Mouse (Mus musculus): ENCODE measurements around the gene Chit1.

Chit1 gene

DNA sequence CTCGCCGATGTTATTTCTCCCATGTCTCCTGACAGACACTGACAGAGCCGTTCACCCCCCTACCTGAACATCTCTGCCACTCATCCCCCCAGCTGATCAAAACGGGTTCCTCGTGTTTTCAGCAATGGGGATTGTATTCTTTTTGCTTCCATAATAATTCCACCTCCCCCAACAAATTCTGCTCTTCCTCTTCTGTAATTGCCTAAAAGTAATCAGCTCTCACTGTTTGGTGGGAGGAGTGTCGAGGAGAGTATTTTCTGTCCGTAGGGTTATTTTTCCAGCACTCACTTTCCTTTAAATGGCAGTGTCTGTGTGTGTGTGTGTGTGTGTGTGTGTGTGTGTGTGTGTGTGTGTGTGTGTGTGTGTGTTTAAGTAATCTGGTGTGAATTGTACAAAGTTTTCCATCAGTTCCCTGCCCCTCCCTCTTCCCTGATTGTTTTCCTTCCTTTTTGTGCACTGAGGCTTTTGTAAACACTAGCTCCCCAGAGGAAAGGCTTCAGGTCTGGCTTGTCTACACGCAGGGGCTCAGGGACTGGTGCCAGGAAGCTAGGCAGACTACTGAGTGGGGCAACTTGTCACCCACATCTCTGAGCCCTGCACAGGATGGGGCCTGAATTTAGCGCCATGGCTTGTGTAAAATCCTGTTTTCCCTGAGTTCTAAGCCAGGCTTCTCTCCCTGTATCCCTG lies 31.4 kb upstream of the Chit1 start:
- DNase-seq: peak; percentile 75

DNA sequence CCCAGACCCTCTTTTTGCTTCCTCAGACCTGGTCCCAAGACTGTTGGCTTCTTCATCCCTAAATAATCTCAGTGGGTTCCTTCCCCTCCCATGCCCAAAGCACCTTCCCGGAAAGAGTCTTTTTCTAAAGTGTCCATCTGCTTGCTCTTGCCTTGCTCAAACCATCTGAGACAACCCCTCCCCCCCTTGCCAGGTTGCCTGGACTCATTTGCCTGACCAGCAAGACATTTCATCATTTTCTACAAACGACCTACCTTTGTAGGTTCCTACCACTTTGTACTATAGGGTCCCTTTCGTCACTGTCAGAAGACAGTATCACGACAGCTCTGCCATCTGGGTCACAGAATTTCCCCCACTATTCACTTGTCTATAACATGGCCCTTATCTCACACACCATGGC lies 30.6 kb upstream of the Chit1 start:
- no peak for DNase-seq

DNA sequence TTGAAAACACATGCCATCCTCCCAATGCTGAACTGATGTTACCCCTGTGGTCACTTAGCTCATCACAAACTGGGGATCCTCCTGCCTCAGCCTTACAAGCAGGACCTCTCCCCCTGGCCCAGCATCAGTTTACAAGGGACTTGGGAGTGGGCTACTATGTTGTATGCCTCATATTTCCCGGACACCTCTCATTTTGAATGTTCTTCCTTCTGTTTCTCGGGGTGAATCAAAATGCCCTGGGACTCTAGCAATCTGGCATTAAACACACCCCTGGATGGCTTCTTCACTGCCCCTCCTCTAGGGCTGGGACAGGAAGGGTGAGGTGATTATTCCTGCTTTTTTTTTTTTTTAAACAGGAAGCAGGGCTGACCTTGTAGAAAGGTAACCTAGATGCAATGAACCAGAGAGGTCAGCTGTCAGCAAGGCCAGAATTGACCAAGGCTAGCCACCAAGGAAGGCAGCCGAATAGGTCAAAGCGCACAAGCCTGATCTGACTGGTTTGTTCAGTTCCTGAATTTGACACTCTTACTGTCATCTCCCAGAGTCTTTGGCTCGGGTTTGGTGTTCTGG lies 30.1 kb upstream of the Chit1 start:
- DNase-seq: no peak

DNA sequence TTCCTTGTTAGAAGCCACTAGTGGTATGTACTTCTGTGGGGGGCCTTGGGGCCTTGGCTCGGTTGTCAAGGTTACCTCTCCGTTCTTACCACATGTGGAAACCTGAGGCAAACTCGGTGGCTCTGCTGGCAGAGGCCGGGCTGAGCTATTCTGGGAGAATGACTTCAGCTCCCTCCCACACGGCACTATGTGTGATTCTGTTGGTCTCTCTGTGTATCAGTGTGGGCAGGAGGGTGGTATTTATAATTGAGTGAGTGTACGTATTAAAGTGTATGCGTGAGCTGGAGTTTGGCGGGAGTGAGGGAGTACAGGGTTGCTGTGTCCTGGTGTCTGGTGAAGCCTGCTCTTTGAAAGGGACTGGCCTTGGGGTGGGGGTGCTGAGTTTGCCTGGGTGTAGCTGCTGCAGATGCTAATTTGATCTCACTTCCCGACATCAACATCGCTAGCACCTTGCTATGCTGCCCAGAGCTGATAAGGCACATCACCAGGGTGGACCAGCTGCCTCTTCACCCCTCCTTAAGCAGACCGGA lies 28.0 kb upstream of the Chit1 start:
- no peak for DNase-seq

DNA sequence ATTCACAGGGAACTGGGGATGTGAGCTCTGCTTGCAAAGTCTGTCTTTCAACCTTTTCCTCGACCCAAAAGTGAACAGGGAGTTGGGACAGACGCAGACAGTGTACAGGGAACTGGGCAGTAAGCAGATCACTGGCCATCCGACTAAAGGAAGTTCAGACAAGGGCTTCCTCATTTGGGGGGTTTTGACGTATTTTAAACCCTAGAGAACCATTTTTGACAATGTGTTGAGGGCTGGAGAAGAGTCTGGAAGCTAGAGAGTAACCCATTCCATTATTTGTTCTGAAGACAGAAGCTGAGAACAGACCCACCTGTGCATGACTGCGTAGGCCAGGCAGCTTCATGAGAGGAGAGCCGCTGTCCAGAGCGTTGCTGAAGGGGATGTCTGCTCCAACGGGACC lies 27.4 kb upstream of the Chit1 start:
- DNase-seq: no peak

DNA sequence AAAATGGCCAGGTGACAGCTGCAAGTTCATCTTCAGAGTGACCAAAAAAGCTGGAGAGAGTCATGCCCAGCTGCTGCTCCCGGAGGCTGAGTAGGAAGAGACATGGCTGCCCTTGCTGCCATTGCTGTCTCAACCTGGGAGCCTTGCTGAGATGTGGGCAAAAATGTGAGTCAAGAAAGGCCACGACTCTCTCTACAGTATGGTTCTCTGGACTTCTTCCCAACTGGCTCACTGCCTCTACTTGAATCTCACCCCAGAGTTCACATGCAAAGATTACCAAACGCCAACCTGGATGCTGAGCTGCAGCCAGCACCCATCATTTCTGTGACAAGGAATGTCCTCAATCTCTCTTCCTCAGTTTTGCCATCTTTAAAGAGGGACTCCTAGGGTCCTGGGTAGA lies 26.9 kb upstream of the Chit1 start:
- DNase-seq: no peak

DNA sequence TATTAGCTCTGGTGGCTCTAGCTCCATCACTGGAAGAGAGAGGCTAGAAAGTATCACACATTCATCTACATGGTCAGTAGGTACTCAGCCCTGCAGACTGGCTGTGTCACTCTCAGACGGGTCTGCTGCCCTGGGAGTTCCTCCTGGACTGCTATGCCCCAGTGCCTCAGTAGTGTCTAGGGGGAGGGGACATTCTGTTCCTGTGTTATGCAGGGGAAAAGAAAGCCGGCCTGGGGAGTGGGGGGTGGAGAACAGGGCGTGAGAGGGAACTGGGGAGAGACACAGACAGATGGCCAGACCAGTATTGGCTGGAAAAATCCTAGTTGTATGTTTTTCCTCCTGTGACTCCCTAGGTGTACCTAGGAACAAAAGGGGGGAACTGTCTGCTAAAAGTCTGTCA lies 25.0 kb upstream of the Chit1 start:
- DNase-seq: no peak

DNA sequence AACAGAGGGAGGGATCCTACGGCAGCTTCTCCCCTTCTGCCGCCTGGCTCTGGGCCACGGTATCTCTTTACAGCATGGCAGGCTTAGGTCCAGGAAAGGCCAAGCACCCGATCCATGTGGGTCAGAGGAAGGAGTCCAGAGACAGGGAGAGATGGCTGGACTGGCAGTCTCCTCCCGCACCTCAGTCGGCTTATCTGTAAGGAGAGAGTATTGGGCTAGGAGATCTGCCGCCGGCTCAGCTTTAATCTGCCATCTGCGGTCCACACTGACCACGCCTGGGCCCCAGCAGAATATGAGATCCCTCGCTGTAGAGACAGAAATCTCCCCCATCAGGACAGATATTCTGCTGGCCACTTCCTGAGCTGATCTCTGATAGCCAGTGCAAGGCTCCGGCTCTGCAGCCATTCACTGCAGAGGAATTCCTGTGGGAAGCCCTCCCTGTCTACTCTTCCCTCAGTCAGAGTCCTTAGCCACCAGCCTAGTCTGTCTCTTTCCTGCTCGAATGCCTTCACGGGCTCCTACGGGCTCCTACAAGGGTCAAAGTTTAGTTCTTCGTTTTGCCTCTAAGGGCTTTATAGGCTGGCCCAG lies 24.1 kb upstream of the Chit1 start:
- DNase-seq: peak; percentile 77

DNA sequence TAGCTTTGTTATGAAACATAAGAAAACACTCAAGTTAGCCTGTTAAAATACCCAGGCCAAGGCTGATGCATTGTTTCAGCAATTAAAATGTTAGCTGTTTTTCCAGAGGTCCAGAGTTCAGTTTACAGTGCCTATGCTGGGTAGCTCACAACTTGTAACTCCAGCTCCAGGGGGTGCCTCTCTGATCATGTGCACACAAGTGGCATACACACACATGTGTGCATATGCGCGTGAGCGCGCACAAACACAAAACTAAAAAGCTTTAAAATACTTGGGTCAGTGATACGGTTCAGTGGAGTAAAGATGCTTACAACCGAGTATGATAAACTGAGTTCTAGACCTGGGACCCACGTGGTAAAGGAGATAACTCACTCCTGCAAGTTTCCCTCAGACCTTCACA lies 22.0 kb upstream of the Chit1 start:
- DNase-seq: no peak

DNA sequence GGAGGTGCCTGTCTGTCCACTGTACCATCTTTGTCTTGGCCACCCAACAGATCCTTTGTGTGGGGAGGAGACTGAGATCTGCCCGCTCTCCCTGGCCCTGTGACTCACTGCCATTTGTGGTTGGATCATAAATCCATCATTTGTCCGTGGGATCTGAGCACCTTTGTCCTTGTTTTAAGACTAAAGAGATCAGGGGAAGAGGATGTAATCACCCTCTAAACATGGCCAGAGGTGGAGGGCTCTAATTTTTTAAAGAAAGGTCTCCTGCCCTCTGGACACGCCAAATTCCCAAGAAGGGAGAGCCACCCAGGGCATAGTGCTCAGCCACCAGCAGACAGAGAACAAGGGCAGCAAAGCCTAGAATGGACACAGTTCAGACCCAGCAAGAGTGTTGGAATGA lies 19.2 kb upstream of the Chit1 start:
- DNase-seq: no peak

DNA sequence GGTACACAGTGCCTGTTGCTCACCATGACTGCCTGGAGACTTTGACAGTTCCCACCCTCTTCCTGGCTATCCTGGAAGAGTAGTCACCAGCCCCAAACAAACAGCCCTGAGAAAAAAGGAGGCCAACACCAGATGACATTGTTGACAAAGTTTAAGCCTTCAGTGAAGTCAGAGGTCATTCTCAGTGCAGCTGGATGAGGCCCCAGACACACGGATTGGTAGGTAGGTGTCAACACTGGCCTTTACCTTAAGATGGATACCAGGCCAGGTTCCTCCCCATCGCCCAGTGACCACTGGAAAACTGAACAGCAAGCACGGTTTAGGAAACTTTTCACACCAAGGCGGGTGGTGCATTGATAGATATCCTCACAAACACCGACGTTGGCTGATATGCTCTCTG lies 18.7 kb upstream of the Chit1 start:
- no peak for DNase-seq

DNA sequence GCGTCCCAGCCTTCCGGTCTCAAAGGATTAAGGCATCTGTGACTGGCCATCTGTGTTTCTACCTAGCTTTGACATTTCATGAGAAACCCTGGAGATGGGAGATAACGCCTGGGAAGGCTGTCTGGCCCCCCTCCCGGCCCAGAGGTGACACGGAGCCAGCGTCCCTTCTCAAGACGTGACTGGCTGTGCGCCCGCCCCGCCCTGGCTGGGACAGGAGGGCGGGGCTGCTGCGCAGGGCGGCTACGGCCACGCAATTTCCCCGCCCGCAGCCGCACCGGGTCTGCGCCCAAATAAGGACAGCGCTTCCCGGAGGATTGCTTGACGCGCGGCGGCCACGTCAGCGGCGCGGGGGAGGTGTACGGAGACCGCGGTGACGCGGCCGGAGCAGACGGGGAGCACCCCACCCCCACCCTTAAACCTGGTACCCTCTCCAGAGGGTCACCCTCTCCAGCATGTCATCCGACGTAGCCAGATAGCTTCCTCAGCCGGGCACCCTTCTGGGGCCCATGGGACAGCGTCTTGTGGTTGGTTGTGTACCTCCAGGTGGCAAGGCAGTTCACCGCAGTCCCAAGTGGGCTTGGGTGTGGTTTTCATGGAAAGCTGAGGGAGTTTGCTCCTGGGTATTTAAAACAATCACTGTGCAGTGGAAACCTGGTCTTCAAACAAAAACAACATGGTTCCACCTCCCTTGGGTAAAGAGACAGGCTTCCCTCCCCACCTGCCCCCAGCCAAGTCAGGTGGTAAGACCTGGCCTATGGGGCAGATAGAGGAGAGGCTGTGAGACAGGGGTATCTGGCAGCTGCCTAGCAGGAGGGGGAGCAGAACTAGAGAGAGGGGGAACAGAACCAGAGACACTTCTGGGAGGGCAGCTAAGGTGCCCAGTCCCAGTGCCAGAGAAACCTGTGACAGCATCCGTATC lies 17.9 kb upstream of the Chit1 start:
- peak; percentile 94 for DNase-seq

DNA sequence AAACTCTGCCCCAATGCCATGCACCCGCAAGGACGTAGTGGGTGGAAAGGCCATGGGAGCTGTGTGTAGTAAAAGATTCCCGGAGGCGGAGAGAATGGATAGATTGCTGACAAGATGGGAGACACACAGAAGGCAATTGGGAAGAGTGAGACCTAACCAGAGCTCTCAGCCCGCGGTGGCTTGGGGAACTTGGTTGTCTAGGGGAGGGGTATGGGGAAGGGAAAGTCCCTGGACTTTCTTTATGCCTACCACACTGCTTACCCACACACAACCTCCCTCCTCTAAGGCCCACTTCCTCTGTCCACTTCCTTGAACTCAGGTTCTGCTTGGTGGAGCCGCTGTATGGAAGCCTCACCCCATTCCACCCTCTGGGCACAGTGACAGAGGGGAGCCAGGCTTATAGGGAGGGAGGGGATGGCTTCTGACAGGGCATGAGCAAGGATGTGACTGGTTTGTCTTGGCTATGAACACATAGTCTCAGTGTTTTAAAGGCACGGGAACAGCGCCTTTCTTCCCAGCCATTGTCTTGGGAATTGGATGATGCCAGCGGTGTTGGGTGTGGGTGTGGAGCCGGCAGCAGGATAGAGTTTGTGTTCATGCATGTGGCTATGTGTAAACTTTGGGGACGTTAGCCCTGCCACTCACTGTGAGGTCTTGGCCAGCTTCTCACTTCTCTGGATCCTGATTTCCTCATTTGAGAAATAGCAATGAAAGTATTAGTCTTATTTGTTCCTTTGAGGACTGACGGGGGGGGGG lies 17.1 kb upstream of the Chit1 start:
- DNase-seq: peak; percentile 58

DNA sequence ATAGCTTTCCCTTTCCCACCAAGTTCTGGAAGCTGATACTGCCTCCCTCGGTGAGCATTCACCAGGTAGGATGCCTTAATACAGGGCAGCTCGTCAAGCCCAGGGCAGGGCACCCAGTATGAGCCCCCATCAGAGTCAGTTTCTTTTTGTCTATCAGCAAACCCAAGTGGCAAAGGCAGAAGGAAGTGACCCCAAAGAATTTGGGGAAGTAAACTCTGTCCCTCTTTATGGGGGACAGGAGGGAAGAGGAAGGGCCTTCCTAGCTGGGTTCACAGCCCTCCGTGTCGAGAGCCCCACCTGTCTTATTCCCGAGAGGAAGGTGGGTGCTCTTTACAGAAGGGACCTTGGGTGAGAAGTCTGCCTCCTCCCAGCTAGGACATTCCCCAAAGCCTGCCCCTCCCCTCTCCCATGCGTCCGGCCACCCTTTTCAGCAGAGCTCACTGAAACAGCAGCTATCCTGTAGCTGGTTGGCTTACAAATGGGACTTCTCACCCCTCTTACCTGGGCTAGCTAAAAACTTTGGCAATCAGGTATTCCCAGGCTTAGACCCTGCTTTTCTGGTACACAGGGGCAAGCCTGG lies 15.9 kb upstream of the Chit1 start:
- peak; percentile 22 for DNase-seq

DNA sequence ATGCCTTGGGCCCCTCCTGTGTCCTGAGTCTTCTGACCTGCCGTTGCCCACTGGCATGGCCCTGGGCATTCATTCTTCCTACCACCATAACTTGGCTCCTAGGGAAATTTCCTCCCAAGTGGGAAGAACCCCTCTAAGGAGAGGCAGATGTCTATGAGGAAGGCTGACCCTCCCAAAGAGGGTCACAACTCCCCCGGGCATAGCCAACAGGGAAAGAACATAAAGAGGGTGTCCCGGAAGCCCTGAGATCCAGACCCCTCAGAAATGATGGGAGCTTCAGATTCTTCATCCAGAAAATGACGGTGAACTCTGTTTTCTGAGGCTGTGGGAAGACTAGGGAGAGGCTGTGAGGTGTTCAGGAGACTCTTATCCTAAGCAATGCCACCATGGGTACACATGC lies 15.3 kb upstream of the Chit1 start:
- peak; percentile 16 for DNase-seq

DNA sequence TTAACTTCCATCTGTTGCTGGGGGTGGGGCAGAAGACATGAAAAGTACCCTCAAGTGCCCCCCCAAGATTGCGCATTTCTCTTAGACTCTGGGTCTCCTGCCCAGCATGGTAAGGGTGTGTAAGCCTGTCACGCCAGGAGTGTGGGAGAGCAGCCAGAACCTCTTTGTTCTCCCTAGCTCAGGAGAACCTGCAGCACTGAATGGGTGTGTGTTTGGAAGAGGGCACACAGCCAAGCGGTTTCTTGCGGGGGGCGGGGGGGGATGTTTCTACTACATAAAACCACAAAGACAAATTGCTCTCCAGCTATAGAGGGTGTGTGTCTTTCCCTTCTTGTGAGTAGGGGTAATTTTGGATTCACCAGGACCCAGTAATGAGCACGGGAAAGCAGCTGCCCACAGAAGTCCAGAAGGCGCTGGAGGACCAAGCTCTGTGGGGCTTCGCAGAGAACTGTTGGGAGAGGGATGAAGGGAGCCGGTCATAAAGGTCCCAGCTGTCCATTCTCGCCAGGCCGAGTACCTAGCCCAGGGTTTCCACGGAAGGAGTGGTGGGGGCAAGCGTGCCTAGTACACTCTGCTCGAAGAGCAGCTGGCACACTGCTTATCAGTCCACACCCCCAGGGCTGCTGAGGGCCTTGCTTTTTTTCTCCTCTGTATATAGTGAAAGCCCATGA lies 14.6 kb upstream of the Chit1 start:
- peak; percentile 36 for DNase-seq

DNA sequence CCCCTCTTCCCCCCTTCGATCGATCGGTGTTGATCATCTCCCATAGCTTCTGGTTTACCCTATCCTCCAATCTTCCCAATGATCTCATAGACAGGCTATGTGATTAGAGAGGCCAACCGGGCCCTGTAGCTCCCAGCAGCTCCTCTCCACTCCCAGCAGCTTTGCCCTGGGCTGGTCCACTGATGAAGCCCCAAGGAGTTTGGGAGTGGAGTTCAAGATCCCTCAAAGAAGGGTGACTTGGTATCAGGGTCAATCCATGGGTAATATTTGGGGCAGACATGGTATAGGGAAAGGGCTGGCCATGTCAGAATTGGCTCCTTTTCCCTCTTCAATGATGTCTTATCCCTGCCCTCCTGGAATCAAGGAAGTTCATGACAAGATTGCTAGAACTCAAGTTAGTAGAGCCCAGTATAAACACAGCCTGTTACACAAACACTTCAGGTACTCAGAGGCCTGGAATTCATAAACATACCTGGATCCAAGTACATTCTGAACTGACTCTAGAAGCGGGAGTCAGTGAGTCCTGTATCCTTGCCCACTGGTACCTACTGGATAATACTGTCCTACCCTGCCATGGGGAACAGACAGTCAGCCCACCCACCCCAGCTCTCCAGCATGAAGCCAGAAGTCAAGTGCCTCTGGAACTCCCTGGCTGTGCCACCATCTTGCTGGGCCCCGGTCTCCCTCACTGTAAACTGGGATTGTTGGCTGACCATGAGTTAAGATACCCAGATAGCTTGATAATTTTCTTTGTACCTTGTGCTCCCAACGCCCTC lies 13.8 kb upstream of the Chit1 start:
- DNase-seq: no peak

DNA sequence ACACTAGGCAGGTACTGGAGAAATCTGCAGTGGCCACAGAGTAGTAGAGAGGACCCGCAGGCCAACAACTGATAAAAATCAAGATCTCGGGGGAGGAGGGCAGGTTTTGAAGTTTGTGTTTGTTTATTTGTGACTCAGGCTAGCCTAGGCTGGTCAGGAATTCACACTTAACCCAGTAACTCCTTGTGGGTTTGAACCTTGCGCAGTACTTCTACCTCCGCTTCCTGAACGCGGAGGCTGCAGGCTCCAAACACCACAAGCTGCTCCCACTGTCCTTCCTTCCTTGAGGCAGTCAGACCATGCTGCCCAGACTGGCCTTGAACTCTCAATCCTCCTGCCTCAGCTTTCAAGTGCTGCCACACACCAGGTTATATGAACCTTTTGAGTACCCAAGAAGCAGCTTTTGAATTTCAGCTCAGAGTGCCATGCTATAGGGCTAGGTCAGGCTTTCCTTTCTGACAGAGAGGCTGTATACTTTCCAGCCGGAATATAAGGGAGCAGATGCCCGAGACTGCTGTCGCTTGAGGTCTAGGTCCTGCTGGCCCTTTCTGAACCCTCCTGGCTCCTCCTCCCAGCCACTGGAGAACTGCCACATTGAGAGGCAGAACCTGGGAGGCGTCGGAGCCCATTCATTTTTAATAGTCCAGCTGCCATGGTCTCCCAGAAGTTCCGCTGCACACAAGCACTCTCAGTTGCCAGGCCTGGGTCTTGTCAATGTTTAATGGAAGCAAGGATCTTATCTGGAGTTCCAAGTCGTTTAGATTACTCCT lies 12.9 kb upstream of the Chit1 start:
- DNase-seq: peak; percentile 36

DNA sequence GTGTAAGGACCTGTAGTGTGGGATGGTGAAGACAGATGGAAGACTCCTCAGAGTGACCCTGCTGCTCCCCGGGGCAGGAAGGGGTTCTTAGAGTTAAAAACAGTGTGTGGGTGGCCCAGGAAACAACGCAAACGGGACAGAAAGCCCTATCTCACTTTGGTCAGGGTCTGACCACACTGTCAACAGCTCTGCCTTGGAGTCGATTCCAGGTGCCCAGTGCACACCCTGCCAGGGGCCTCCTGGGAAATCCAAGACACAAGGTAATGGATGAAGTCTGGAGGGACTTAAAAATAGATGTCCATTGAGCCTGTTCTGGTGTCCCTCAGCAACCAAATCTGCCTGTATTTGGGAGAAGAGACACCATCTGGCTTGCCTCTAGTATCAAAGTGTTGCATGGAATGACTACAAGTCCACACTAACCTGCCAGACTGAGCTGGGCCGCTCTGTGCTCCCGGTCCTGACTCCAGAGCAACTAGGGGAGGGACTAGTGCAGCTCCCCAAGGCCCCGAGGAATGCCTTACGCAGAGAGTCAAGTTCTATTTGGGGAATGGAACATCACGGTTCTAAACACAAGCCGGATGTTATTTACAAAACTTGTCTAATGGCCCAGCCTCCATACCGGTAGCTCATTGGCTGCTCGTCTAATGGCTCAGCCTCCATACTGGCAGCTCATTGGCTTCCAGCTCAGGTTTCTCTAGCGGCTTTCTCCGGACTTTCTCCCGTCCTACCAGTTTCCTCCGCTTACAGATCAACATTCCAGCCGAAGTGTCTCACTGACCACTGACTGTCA lies 12.1 kb upstream of the Chit1 start:
- DNase-seq: peak; percentile 62

All from cerebellum, adult 11-12 months (tissue).